Mouse (Mus musculus) lung, postnatal 0 days (tissue): ENCODE results near the gene Dpp9.

Source experiments
- CTCF ChIP-seq: IDR thresholded peaks from 2 replicates; pipeline ENCODE4 v1.5.1; 2016; ENCODE audit warnings: antibody characterized with exemption, mild to moderate bottlenecking
- EP300 ChIP-seq: IDR thresholded peaks from 2 replicates; pipeline ENCODE4 v1.6.1; 2016; ENCODE audit warnings: antibody characterized with exemption, mild to moderate bottlenecking, control low read depth

GRCm38 (mm10) chr17:56200586-56200985, 18.1 kb downstream of the Dpp9 start:
- TF ChIP-seq CTCF (peak; percentile 62), EP300 (no peak)
